Mouse (Mus musculus) c-Kit-positive CD71-positive TER-119-positive erythroid progenitor cells, embryonic 14.5 days (primary cell): ENCODE data around the gene Adamts16.

ENCODE experiments used
- DNase-seq: peaks from one replicate; pipeline ENCODE4 v3.0.0-alpha.2; 2013; ENCODE audit warnings: low spot score

Gene Adamts16

GRCm38 (mm10) chr13:70713331-70713730 is 128.3 kb downstream of the Adamts16 start:
- no peak for DNase-seq

DNA sequence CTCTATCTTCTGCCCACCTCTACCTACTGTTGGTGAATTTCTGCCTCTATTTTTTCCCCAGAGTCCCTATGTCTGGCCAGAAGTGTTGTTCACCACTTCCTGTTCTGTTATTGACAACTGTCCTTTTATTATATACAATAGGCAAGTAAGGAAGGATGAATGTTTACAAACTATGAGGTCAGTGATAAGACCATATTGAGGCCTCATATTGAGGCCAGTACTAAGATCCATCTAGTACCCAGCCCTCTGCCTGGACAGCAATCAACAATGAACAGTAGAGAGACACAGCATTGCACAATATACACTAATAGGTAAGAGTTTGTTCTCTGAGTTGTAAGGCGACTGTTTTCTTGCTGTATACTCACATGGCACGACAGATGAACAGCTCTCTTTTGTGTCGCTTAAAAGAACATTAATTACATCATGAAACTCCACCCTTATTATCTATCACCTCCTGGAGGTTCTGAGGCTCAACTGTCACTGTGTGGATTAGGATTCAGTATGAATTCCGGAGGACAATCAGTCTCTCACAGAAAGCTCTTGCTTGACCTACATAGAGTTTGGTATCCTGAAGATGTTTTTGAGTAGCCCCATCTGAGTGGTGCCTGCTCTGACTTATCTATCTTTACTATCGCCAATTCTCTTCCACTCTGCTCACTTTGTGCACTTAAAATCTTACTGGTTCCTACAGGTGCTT is 134.3 kb downstream of the Adamts16 start:
- no peak for DNase-seq

- DNase-seq: no peak
Observed at GRCm38 (mm10) chr13:70702904-70703303, 138.7 kb downstream of the Adamts16 start.

DNA sequence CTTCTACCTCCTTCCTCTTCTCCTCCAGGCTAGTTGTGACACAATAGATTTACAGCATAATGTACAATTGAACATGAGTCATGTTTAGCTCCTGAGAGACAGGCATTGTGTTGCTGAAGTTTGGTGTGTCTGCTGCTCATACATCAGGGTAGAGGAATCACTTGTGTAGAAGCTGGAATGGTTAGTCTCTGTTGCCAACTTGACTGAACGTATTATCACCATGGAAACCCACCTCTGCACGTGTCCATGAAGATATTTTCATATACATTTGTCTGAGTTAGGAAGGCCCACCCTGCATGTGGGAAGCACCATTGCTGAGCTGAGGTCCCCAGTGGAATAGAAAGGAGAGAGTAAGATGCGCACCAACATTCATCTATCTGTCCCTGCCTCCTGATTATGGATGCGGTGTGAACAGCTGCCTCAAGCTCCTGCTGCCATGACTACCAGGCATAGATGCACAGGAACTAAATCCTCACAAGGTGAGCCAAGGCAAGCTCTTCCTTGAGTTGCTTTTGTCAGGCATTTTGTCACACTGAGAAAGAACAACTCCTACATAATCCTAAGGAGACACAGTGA is 142.7 kb downstream of the Adamts16 start:
- no peak for DNase-seq

- no peak for DNase-seq
Observed at GRCm38 (mm10) chr13:70689452-70689960, 152.1 kb downstream of the Adamts16 start.

GRCm38 (mm10) chr13:70685825-70686224 is 155.8 kb downstream of the Adamts16 start:
- DNase-seq: no peak

DNA sequence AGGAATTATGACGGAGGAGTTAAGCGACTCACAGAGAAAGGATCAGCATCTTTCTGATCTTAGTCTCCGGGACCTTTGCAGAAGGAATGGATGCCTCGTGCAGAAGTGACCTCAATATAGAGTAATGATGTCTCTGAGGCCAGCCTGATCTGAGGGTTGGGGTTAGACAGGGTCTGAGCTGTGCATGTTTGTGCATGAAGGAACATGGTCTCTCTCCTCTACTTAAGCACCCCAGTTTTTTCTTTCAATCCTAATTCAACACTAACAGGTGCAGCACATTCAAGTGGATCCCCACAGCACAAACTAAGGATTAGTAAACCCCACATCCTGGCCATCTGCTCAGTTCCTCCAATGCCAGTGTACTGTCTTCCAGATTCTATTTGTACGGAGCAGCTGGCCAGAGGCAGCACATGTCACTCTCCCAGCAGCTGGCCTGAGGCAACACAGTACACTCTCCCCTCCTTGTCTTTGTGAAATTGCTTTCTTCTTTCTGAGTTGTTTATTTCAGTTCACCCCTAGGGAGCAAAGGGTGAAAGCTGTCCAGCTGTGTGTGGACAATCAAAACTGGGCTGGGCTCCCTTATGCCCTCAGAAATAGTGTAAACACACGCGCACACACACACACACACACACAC is 156.5 kb downstream of the Adamts16 start:
- DNase-seq: no peak

- no peak for DNase-seq
Observed at GRCm38 (mm10) chr13:70681411-70682183, 160.0 kb downstream of the Adamts16 start.

DNA sequence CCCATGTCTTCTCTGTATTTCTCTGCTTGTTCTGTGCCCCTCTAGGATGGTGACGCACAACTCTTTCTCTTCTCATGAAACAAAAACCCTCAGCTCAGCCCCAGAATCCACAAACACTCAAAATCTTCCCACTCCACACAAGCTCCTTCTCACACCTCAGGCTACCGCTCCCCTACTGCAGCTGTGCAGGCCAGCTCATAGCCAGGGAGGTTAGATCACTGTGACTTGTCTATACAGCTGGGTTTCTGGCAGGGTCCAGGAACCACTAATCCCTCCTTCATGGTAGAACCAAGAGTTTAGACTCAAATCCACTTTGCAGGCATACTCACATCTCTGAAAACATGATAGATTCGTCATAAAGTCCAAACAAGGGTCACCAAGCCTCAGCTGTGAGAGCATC is 161.3 kb downstream of the Adamts16 start:
- DNase-seq: no peak
